Mouse (Mus musculus): ENCODE results near the gene Pdlim1.

Pdlim1 gene

DNA sequence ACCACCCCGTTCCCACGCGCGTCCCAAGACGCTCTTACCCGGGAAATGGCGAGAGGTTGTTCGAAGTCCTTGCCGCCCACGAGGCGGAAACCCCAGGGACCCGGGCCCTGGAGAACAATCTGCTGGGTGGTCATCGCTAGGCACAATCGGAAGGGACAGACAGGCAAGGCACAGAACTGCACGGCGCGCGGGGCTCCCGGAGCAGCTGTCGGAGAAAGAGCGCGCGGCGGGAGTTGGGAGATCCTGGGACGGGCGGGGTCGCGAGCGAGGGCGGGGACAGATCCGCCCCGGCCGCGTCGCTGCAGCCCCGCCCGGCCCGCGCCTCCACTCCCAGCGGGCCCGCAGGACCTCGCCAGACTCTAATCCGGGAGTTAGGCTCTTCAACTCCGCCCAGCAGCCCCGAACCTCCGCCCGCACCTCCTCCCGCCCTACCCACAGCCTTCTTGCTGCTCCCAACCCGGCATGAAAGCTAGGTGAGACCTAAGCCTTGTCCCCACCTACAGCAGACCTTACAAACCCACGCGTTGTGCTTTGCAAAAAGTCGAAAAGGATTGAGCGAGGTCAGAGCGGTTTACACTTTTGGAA is at the start of gene Pdlim1:
Gene Pdlim1, minus strand, starts transcription at position 535 of the 585 bp plus-strand sequence.
- no peak for DNase-seq (ENCODE audit: low spot score)

GRCm38 (mm10) chr19:40319199-40319598 is 47.6 kb upstream of the Pdlim1 start:
- DNase-seq (ENCODE audit: low spot score): no peak

- no peak for DNase-seq (ENCODE audit: low spot score)
Observed at GRCm38 (mm10) chr19:40318511-40318910, 46.9 kb upstream of the Pdlim1 start.

- DNase-seq (ENCODE audit: low spot score): no peak
Observed at GRCm38 (mm10) chr19:40317001-40317400, 45.4 kb upstream of the Pdlim1 start.

- DNase-seq (ENCODE audit: low spot score): no peak
Observed at GRCm38 (mm10) chr19:40314252-40314651, 42.6 kb upstream of the Pdlim1 start.

DNA sequence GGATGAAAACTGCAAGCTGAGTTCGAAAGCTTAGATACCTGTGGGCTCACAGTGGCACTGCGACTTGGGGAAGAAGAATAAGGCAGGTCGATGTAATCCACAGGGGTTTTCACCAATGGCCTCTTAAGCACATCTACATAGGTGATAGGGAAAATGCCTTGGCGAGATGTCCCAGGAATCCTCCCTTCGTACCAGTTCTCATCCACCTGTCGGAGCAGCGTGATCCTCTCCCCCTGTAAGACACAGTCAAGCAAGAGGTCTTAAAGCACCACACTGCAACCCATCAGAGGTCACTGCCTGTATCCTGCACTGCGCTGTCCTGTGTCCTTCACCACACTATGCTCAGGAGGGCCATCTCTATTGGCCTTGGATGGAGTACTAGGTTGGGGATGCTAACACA is 40.0 kb upstream of the Pdlim1 start:
- DNase-seq (ENCODE audit: low spot score): no peak

DNA sequence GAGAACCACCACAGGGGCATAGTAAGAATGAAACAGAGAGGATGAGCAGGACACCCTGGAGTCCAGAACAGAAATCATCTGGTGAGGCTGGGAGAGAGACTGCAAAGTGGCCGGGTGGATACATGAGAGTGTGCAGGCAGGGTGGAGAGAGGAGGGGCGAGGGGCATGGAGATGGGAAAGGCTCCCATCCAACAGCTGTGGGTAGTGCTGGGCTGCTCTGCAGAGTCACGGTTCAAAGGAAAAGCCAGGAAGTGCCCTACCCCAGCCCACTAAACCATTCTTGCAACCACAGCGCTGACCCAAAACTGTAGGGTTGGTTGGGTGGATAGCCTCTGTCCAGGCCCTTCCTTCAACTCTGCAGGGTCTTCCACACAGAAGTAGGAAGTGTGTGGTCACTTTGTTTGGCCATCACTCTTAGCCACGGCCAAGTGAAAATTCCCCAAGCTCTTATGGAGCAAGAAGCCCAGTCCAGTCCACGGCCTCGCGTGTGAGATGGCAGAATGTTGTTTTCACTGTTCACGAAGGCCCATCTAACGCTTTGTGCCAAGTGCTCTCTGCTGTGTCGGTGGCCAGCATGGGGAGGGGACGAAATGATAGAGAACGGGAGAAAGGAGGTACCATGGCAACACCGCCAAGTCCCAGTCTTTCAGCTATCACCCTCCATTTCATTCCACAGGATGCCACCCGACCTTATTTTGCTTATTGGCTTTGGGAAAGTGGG is 38.9 kb upstream of the Pdlim1 start:
- no peak for DNase-seq (ENCODE audit: low spot score)

DNA sequence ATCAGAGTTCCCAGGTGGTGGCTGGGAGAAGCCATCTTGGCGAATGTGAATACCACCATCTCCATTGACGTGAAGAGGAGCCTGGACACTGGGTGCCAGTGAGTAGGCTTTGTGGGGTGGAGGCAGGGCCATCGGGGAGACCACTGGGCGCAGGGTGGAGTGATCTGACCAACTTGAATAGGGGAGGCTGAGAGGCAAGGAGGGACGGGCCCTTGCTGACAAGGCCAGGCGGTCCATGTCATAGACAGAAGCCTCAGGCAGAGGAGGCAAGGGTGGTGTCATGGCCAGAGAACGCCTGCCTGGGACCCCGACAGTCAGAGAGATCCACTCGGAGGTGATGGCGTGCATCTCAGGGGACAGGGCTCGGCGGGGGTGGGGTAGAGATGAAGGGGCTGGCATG is 38.3 kb upstream of the Pdlim1 start:
- DNase-seq (ENCODE audit: low spot score): no peak

GRCm38 (mm10) chr19:40307550-40307949 is 35.9 kb upstream of the Pdlim1 start:
- DNase-seq (ENCODE audit: low spot score): no peak

DNA sequence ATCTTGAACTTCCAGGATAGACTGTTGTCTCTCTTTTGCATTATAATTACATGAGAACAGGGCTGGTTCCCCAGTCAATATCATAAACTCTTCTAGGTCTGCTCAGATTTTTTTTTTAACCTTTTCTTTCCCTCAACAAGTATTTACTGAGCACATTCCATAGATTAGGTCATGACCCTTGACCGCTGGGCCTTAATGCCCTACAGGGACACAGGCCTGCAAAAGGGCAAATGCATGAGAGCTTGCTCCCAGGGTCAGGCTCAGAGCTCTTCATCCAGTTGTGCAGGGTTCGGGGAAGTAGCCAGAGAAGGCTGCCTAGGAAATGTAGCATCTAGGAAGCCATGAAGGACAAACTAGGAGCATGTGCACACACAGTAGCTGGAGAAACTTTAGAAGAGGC is 35.0 kb upstream of the Pdlim1 start:
- no peak for DNase-seq (ENCODE audit: low spot score)

GRCm38 (mm10) chr19:40305456-40305855 is 33.8 kb upstream of the Pdlim1 start:
- DNase-seq (ENCODE audit: low spot score): no peak

DNA sequence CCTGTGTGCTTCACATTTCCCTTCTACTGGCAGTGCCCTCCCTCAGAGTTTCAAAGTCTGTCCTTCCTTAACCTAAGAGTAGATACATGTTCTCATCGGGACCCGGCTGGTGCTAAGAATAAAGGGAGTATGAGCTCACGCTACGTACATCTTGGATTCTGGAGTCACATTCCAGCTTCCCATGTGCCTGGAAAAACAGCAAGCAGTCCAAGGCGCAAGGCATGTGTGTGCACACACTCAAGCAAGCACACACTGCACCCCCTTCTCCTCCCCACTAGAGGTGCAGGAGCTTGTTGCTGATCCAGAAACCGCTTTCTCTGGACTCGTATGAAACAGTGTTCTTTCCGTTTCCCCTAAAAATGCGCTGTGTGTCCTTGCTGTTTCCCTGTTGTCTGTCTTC is 31.3 kb upstream of the Pdlim1 start:
- DNase-seq (ENCODE audit: low spot score): no peak

DNA sequence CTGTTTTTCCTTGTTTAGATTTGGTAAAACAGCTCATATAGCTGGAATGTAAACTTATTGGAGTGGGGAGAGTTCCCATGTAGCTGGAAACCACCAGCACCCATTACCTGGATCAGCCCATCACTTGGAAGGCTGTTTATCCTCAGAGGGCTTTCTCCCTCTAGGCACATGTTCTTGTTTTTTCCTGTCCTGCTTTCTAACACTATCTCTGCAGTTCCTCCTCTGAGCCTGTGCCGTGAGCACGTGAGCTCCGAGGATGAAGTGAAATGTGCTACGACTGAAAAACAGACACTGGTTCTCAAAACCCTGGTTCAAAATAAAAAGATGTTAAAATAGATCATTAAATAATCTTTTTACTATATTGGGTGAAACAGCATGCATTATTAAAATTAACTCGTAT is 30.8 kb upstream of the Pdlim1 start:
- no peak for DNase-seq (ENCODE audit: low spot score)

DNA sequence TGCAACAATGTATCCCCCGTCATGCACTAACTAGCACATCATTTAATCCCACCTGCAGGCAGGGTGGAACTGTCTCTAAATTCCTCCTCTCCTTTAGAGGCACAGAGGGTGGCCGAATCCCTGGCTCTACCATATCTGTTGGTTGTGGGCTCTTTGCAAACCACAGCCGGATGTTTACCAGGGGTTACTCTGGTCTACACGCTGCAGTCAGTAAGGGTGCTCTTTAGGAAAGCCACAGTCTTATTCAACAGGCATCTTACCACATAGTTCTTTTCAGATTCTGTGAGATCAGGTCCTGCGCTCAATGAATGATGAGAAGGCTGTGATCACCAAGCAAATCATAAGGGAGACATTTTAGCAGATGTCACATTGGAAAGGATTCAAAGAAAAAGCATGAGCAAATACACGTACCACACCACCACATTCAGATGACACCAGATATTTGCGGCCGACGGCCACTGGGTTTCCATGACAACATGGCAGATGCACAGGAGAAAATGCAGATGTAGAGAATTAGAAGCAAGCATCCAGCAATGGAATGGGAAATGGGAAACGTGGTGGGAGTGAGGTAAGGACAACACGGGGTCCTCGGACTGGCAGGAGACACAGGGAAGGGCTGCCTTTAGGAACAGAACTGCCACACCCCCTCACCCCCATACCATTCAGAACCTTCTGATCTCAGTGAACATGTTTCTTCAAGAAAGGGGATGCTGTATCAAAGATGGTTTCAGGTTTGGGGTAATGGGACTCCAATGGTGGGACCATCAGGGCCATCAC is 28.5 kb upstream of the Pdlim1 start:
- no peak for DNase-seq (ENCODE audit: low spot score)

DNA sequence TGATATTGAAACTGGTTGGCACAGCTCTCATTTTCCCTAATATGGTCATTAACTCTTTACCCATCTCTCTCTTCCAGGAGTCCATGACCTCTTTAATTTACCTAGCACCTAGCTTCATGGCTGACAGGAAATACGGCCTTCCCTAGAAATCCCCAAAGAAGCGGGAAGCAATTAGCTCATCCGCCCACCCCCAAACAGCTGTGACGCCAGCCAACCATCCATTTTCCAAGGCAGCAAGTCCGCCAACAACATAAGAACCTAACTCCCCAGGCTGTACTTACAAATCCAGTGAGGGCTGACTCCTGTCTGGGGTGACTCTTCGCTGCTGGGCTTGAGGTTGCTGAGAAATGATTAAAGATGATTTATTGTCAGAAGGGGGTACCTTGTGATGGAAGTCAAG is 27.5 kb upstream of the Pdlim1 start:
- DNase-seq (ENCODE audit: low spot score): no peak

GRCm38 (mm10) chr19:40298574-40298973 is 26.9 kb upstream of the Pdlim1 start:
- no peak for DNase-seq (ENCODE audit: low spot score)

- no peak for DNase-seq (ENCODE audit: low spot score)
Observed at GRCm38 (mm10) chr19:40297798-40298144, 26.1 kb upstream of the Pdlim1 start.

DNA sequence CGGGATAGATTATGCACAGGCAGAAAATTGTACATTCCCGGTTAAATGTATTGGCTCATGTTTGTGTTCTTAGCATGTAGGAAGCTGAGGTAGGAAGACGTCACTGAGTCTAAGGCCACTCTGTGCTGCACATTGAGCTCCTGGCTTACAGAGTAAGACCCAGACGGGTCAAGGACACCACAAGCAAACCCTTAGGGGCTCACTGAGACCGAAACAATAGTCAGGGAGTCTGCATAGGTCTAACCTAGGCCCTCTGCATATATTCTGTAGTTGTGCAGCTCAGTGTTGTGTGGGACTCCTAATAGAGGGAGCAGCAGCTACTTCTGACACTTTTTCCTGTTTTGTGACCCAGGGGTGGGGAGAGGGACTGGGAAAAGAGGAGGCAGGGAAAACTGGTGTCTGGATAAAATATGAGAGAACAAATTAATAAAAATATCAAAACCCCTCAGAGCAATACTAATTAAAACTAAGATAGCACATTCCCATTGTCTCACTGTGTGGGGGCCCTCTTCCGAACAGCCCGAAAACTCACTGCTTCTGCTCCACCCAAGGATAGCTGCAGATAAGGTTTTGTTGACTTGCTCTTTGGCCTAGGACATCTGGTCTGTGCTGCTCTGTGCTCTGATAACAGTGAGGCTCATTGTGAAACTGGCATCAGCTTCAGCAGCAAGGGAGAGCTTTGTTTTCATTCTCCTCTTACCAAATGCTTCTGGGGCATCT is 25.6 kb upstream of the Pdlim1 start:
- DNase-seq (ENCODE audit: low spot score): no peak

DNA sequence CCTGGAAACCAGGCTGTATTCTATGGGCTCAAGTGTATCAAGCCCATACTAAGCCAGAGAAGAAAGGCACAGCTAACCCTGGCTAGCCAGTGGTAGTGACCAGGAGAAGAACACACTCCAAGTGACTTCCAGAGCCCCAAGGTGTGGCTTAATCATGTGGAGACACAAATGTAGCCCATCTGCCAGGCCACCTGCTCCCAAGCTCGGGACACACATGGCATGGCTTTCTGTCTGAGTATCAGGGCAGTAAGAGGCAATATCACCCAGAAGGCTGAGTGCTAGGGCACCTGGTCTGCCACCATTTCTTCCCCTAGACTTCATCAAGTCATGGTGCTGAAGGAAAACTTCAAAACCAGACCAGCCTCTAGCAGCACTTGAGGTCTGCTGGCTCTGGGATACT is 22.6 kb upstream of the Pdlim1 start:
- DNase-seq (ENCODE audit: low spot score): no peak

GRCm38 (mm10) chr19:40293791-40294190 is 22.1 kb upstream of the Pdlim1 start:
- no peak for DNase-seq (ENCODE audit: low spot score)

GRCm38 (mm10) chr19:40290099-40290724 is 18.6 kb upstream of the Pdlim1 start:
- no peak for DNase-seq (ENCODE audit: low spot score)

DNA sequence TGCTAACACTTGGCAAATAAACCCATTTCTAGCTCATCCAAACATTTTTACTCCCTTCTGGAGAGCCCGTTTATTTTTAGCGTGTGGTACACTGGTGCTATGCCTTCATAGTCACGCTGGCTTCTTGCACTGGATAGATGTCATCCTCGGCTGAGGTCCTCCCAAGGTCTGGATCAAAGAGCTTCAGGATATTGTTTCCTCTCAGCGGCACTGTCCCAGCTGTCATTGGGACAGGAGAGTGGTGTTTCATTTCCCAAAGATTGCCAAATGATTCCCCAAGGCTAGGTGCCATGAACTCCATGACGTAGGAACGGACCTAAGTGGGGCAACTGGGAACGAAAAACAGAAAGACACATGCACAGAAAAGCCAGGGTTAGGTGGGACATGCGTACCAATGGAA is 16.8 kb upstream of the Pdlim1 start:
- DNase-seq (ENCODE audit: low spot score): no peak
